Mouse (Mus musculus) frontal cortex, postnatal 10 days (tissue): ENCODE results near the gene Cald1.

Experiments used
- DNase-seq, 2 experiments: peaks; one replicate each; pipeline ENCODE4 v3.0.0; 2022; ENCODE audit warnings: low spot score in 2 of 2, mixed read lengths in 1 of 2

Gene Cald1

DNA sequence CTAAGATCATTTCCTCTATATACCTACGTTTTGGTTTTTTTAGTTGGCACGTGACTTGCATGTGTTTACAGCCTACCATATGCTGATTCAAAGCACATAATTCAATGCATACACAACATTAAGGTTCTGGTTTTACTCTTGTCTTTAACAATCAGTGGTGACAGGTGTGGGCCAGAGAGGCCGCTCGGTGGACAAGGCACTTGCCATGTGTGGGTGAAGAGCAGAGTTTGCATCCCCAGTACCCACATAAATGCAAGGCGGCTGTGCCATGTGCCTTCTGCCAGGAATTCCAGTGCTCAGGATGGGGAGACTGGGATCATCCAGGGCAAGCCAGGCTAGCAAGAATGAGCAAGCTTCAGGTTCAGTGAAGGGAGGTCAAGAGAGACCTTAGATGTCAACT lies 14.8 kb downstream of the Cald1 start:
- DNase-seq: no peak

DNA sequence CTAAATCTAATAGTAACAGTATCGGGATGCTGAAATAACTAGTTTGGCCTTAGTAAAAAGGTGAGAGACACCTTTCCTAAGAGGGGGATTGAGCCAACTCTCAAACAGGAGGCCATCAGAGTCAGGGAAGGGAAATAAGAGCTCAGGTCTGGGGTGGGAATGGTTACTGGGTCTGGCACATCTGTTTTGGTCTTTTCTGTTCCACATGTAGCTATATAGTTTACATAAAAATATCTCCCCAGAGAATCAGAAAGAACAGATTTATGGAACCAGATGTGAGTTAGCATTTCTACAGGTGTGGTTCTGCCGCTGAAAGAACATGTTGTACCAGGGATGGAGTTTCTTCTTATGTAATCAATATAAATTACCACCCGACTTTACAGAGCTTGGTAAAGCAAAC lies 17.1 kb downstream of the Cald1 start:
- no peak for DNase-seq

DNA sequence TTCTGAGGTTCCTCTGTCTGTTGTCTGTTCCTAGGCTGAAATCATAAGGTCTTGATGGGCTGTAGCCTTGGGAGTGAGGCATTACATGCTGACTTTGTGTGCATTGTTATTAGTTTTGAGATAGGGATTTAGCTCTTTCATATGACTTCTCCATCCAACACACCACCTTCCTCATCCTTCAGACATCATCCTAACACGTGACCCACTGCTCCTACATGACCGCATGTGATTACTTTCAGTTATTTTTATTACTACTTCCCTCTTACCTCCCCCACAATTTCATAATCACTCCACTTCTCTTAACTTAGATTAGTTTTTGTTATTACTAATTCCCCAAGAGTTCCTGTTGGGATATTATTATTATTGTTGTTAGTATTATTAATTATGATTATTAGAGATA lies 21.2 kb downstream of the Cald1 start:
- DNase-seq: no peak

DNA sequence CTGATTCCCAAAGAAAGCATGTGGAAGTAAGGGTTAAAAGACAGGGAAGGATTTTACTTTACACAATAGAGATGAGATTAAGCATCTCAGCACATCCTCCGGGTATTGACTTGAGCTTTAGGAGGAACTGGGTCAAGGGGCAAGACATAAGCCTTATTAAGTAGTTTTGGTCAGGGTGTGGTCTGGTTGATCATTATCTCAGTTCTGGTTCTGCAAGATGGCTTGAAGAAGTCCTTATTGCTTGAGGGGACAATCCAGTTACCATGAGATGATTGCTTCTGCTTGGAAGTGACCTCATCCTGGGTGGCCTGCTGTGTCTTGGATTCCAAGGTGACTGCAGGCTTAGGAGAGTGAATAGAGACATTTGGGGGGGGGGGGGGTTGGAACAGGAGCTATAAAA lies 21.9 kb downstream of the Cald1 start:
- DNase-seq: no peak

DNA sequence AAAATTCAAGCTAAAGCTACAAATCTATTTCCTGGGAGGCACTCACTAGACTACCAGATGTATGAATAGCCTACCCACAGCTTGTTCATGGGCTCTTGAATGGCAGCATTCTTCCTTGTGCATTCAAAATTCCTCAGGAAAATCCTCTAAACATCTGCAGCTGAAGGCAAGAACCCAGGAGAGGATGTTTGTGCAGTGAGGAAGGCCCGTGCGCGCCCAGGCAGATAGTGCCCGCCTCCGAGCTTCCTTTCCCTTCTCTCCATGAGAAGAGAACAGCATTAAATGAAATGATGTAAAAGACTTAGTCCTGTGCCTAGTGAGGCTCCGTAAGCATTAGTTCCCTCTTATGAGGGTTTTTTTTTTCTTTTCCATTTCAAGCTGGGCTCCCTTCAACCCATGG lies 24.6 kb downstream of the Cald1 start:
- DNase-seq: no peak

DNA sequence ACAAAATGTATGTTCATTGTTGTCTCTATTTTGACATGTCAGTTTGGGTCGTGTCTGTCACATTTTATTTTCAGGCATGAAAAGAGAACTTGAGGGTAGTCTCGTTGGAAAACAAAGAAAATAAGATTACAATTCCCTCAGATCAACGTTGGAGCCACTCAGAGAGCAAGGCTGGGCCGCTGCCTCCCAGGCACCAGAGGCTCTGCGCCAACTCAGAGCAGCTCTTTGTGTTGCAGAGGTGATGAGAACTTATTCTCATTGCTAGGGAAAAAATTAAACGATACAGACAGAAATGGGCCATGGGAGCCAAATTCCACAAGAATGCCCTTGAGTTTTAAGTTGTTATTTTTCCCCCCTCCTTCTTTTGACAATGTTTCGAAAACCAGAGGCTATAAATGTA lies 25.0 kb downstream of the Cald1 start:
- DNase-seq: no peak

DNA sequence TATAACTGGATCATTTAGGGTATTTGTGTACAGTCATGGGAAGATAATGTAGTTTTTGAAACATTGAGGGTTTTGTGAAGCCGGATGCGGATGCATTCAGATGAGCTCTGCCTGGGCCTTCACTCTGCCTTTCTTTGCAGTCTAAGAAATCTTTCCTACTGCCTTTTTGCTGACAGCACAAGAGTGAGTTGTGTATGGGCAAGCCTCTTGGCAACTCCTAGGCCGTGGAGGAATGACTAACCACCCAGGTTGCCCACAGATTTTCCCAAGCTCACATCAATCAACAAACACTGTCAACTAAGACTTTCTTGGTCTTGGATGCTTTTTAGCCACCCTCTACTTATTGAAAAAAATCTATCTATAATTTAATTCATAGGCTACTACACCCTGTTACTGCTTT lies 26.2 kb downstream of the Cald1 start:
- no peak for DNase-seq

DNA sequence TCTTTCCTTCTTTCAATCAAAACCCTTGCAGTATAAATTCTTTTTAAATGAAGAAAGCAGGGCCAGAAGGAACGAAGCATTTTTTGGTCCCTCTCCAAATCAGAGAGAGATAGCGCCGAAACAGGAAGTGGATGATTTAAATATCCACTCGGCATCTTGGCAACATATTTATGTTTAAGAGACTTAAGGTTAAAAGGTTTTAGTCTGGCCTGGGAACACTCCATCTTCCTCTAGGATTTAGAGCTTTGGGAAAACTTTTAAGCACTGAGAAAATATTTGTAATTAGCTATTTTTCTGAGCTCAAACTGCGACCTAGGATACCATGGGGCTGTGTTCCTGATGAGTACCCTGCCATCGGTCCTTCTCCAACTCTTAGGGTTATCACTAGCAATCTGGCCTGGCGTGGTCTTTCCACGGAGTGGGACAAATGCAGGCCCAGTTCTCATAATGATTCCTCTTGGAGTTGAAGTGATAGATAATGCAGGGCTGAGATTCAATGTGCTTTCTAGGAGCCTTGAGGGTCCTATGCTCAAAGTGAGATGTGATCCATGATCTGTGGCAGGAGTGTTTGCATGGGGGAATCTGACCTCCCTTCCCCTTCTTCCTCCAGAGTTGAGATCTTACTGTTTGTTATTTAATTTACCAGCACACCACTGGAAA lies 28.4 kb downstream of the Cald1 start:
- no peak for DNase-seq

DNA sequence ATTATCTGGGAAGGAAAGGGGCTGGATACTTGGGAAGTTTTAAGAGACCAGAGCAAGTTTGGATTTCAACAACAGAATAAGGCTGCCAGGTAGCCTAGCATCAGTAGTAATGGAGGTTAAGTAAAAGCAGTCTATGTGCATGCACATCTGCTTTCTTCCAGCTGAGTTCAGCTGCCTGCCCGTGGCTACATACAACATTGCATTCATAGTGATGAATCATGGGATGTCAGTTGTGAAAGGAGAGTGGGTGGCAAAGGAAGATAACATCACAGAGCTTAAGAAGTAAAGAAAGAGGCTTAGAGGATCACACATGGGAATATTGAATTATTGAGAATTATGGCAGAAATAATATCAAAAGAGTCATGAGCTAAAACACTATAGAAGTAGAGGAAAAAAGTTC lies 29.8 kb downstream of the Cald1 start:
- no peak for DNase-seq

DNA sequence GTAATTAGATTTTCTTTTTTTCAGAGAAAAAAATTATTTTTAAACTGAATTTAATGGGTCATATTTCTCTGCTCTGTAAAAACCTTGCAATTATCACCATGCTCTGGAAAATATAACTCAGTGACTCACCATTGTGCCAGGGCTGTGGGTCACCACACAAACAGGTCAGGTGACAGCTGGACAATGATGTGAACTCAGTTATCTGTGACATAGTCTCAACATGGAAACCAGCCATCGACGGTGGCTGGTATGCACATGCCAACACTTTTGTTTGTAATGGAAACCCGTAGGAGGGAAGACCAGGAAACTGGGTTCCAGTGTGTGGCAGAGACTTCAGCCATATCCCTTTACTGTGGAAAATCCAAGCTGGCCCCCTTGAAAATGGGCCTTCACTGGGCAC lies 35.5 kb downstream of the Cald1 start:
- DNase-seq: no peak

DNA sequence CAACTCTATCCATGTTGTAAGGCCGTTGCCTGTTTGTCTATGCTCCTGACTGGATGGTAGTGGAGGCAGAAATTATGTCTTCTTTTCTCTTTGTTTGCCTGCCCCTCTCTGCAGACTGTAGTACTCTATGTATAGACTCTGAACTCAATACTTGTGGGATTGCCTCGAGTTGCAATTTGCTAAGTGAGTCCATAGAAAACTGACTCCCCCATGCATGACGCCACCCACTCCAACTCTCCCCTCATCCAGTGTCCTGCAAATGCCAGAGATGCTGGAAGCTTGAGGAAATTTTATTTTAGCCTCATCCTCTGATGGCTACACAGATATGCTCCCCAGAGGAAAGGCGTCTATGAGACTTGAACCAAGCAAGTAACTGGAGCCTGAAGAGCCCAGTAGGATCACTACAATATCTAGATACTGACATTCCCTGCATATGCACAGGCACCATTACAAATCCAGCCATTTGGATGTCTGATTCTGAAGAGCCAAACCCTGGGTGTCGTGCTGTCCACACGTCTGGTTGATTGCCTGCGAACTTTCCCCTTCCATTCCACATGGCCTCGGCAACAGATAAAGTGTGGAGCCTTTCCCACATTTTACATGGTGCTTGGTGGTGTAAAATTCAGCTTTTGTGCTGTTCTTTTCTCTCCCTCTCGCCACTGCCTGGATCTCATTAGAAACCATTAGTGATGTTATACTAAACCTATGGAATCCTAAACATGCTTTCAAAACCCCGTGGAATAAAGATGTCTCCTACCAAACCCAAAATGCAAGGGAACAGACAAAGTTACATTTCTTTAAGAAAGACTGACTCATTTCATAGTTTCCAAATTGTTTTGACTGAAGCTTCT lies 39.5 kb downstream of the Cald1 start:
- no peak for DNase-seq

DNA sequence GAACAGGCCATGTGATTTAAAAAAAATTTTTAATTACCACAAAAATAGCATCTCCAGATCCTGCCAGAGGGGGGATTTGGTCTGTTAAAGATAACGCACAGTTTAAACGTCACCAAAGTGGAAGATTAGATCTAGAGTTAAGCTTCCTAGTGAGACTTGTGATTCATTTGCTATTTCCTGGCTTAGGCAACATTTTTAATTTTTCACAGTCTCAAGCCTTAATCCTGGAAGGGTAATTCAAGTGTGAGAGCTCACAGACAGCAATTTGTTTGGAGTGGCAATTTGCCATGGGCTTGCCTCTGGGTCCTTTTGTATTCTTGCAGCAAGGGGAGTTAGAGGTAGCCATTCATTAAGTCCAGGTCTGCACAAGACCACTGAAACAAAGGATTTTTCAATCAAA lies 40.4 kb downstream of the Cald1 start:
- no peak for DNase-seq

DNA sequence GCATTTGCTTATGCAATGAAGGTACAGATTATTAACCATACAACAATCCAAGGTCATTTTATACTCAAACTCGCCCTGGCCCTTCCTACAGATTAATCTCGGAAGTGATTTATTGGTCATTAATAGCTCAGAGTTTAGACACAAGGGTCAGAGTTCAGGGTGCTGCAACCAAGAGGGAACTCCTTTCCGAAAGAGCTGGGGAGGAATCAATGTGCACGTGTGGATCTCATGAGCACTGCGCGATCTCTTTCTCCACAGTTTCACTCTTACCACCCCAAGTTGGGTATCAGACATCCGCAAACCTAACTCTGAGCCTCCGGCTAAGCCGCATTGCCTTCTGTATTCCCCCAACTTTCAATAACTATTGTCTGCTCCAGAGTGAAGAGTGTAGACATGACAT lies 41.9 kb downstream of the Cald1 start:
- DNase-seq: no peak

DNA sequence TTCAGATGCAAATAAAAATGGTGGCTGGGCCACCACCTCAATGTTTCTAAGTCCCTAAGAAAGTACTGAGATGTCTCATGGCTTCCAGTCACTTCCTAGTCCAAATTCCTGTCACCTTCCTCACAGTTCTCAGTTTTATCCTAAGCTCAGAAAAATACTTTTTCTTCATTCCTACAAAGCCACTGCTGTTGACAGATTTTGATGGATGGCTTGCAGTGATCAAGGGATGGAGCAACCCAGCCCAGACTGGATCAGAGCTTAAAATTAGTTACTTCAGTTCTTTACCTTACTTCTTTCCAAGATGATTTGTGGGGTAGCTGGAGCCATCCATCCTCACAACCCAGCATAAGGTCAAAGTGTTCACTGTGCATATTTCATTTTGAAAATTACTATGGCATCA lies 42.8 kb downstream of the Cald1 start:
- no peak for DNase-seq

DNA sequence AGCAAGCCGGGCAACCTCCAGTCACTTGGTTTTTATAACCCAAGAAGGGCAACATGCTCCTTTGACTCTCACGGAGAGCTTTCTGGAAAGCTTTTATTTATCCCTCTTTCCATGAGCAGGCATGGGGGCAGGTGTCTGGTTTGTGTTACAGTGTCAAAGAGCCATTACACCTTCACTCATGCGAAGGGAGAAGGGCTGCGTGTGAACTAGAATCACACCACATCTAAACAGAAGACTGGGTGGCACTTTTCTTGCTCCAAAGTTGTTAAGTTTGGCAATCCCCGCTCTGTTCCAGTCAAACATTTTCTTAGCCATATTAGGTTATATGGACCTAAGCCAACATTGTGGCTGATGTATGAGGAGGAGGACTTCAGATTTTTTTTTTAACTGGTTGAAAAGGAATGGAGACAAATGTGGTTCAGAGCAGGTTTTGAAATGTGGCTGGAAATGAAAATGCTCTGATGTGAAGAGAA lies 43.8 kb downstream of the Cald1 start:
- no peak for DNase-seq

DNA sequence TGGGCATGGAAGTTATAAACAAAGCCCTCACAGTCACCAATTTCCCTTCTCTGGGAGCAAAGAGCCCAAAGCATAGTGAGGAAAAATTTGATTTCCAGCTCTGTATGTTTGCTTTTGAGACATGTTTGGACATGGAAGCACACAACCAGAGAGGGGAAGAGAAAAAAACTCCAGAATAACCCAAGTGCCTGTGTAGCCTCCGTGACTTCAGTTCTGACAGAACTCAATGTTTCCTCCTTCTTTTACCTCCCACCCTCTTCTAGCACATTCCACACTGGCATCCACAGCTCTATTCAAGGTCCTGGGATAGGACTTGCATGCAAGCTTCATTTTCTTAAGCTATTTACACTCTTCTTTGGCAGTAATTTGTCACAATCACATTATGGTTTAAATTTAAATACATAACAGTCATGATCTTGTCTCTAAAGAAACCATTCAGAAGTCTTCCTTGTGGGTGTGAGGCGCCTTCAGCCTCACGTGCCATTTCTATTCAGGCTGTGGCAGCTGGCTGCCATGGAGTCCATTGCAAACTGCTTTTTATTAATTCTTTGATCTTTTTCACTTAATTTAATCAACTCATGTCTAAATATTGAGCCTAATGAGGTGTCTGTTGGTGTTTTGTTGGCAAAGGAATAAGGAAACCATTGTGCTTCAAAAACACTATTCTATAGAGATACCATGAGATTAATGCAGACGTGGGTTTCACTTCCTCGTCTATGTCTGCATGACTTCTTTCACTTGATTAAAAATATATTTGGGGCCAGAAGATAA lies 49.9 kb downstream of the Cald1 start:
- DNase-seq: no peak

DNA sequence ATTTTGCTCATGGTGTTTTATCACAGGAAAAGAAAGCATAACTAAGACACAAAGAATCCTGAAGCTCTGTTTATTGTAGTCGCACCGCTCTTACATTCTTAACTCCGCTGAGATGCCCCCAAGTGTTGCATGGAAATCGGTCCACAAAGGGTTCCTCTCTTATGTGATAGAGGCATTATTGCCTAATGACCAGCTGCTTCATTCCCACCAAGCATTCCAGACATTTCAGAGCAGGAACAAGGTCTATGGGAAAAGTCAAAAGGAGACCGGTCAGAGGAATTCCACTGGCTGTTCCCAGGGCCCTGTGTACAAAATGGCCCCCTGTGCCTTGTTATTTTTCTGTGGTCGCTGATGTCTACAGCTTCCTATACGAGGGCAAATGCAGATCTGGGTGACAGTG lies 53.0 kb downstream of the Cald1 start:
- DNase-seq: no peak

DNA sequence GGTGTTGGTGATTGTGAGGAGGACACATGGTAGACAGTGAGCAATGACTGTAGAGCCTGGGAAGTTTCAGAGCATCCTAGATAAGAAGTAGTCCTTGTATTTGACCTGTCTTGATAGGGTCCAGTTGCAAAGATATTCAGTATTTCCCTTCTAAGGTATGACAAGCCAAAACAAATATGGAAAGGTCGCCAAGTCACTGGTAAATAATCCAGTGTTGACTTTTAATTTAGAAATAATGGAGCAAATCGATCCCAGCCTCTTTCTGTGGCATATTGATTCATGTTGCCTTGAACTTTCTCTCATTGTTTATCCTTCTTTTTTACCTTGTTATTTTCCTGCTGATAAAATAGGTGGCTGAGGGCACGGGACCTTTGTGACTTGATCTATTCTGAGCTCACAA lies 57.4 kb downstream of the Cald1 start:
- DNase-seq: no peak

DNA sequence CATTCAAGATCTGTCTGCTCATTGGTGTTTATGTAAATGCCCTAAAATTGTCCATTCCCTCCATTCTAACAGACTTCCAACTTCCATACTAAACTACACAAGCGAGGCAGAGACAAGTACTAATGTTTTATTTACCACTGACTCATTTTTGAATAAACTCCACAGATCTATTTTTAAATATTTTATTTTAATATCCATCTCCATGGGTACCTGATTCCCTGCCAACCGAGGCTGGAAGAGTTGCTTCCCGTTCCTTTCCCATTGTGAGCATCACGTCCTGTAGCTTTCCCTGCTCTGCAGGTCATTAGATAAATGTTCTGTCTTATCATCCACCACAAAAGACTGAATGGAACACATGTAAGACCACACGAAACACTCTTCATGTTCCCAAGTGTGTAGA lies 60.5 kb downstream of the Cald1 start:
- DNase-seq: no peak

DNA sequence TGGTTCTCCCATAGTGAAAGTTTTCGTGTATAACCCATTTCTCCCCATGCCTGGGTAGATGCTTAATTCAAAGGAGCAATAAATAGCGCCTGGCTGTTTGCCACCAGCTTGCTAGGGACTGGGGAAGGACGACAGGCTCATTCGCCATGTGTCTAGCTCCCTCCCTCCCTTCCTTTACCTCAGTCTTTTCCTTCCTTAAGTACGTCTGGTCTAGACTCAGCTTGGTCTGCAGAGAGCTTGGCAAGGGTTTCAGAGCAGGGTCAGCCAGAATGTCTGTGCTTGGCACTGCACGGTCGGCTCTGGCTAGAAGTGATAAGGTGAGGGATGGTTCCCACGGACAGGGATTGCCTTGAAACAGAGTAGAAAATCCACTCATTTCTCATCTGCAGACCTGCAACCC lies 62.4 kb downstream of the Cald1 start:
- no peak for DNase-seq

DNA sequence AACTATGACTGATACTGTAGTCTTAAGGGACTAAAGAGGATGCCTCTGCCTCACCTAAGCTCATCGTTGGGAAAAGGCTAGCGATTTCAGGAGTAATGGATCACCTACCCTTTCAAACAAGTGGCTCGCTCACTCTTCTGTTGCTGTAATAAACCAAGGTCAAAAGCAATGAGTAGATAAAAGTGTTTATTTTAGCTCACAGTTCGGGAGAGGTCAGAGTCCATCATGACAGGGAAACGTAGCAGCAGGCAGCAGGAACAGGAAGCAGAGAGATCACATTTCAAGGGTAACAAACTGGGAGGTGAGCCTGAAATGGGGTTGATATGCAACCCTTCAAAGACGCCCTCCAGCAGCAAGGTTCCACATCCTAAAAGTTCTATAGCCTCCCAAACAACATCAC lies 64.3 kb downstream of the Cald1 start:
- DNase-seq: no peak

DNA sequence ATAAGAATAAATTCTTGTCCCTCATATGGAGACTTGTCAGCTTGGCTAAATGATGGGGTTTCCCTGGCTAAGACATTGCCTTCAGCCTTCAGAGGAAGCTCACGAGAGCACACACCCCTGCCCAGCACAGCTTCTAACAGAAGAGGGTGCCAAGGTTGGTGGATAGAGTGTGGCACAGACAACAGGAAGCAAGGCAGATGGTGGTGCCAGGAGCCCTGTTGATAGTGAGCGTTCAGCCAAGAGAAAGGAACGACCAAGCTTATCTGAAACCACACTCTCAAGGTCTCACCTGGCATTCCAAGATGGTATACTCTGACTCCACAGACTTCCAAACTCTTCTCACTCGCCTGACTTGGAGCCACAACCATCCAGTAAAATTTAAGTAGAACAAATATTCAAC lies 66.0 kb downstream of the Cald1 start:
- DNase-seq: no peak

DNA sequence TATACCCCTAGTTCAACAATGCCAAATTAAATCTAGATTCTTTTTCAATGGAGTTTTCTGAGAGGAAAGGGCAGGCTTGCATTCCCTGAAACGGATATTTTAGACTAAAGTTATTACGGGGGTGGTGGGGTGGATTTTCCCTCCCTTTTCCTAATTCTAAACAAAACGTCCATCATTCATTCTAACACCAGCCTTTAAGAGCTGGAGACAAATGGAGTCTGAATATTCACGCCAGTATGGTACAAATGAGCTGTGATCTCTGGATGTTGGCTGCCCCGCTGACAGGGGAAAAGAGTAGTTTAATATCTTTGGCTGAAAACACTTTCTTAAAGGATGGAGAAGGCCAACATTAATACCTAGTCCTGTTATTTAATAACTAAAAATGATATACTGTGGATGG lies 66.4 kb downstream of the Cald1 start:
- no peak for DNase-seq
